Mouse (Mus musculus) stomach, embryonic 14.5 days (tissue): ENCODE results near the gene Rrm1. TPM values are rescaled to one million over a fixed set of nuclear protein-coding genes. Genes with fewer than 3 reads are reported as not detected.

Experiments
- ATAC-seq: fragments of 200-750 bp; cut with Nextera tagmentation; 2 replicates; pipeline ENCODE4 v1.8.0; 2017; ENCODE audit warnings: low read depth, moderate TSS enrichment; ENCODE audit not compliant: insufficient number of reproducible peaks, insufficient read depth, low FRiP score
- H3K27ac ChIP-seq: fragments of 300-500 bp; sonication (generic); 2 replicates; pipeline ENCODE4 v1.5.1; 2014; ENCODE audit warnings: mild to moderate bottlenecking, low read length, moderate library complexity, mixed read lengths
- H3K27me3 ChIP-seq: fragments of 300-500 bp; sonication (generic); 2 replicates; pipeline ENCODE4 v1.6.1; 2014; ENCODE audit warnings: low read length, control low read depth, mixed read lengths; ENCODE audit not compliant: control insufficient read depth, insufficient read depth
- H3K36me3 ChIP-seq: fragments of 300-500 bp; sonication (generic); 2 replicates; pipeline ENCODE4 v1.6.1; 2014; ENCODE audit warnings: mild to moderate bottlenecking, control low read depth, low read length, moderate library complexity, mixed read lengths; ENCODE audit not compliant: control insufficient read depth, insufficient read depth
- H3K4me1 ChIP-seq: fragments of 300-500 bp; sonication (generic); 2 replicates; pipeline ENCODE4 v1.6.1; 2014; ENCODE audit warnings: low read length, control low read depth, mixed read lengths; ENCODE audit not compliant: control insufficient read depth, insufficient read depth
- H3K4me2 ChIP-seq: fragments of 300-500 bp; sonication (generic); replicated peaks from 2 replicates; pipeline ENCODE4 v1.6.1; 2014; ENCODE audit warnings: low read depth, low read length, control low read depth
- H3K4me3 ChIP-seq: fragments of 300-500 bp; sonication (generic); 2 replicates; pipeline ENCODE4 v1.5.1; 2014; ENCODE audit warnings: low read depth, low read length, control low read depth
- H3K9ac ChIP-seq: fragments of 300-500 bp; sonication (generic); replicated peaks from 2 replicates; pipeline ENCODE4 v1.6.1; 2014; ENCODE audit warnings: low read depth, mild to moderate bottlenecking, control low read depth, low read length, moderate library complexity, mixed read lengths
- H3K9me3 ChIP-seq: fragments of 300-500 bp; sonication (generic); 2 replicates; pipeline ENCODE4 v1.6.1; 2016; ENCODE audit warnings: low read depth, low read length, control low read depth; ENCODE audit not compliant: control insufficient read depth
- WGBS: fragments of 180-500 bp; shearing (Covaris S2); extraction: QIAGEN DNeasy Blood & Tissue Kit; methylation state at CpG from one replicate; pipeline ENCODE4 v1.1.7; 2014; 5-methylcytosine and 5-hydroxymethylcytosine counted together
- polyA plus RNA-seq: library from polyadenylated mRNA; unstranded; fragments of >200 nt; fragmentation: Nextera tagmentation; extraction: Ambion mirVana; gene quantifications from 2 replicates; pipeline ENCODE4 v1.2.1, GENCODE M21; 2014

Rrm1 gene
- polyA plus RNA-seq, 1 experiment from 2014 or later, result 148 TPM

- Histone ChIP-seq H3K9me3 (no peaks in the 10 kb centered on the region), H3K9ac (no peak overlapping the region), H3K27ac (no peak overlapping the region), H3K4me2 (no peak overlapping the region), H3K36me3 (no peaks in the 10 kb centered on the region), H3K27me3 (no peaks in the 10 kb centered on the region), H3K4me3 (no peak overlapping the region), H3K4me1 (no peaks in the 10 kb centered on the region)
- no peak for ATAC-seq
- WGBS, result 43% methylated on average over 6 of the region's 6 CpGs
Measured at GRCm38 (mm10) chr7:102415841-102416240, 25.7 kb upstream of the Rrm1 start.

- 6% methylated on average over 4 of the region's 4 CpGs for WGBS
- peak; percentile 69; the same call in 1 of the 2 replicates for ATAC-seq
- H3K9me3 ChIP-seq, result no peaks in the 10 kb centered on the region
Measured at GRCm38 (mm10) chr7:102417398-102417797, 24.1 kb upstream of the Rrm1 start.

GRCm38 (mm10) chr7:102422036-102422435 lies 19.5 kb upstream of the Rrm1 start:
- Histone ChIP-seq H3K36me3 (no peaks in the 10 kb centered on the region; the same call in 1 of the 2 replicates), H3K4me2 (no peak overlapping the region), H3K4me1 (no peaks in the 10 kb centered on the region), H3K27me3 (no peaks in the 10 kb centered on the region), H3K9ac (no peak overlapping the region), H3K27ac (no peak overlapping the region), H3K4me3 (no peak overlapping the region), H3K9me3 (no peaks in the 10 kb centered on the region)
- 92% methylated on average over 2 of the region's 2 CpGs for WGBS
- ATAC-seq, result no peak

More at GRCm38 (mm10) chr7:102417398-102417797, 24.1 kb upstream of the Rrm1 start:
- Histone ChIP-seq H3K4me1 (no peaks in the 10 kb centered on the region), H3K27me3 (no peaks in the 10 kb centered on the region), H3K27ac (no peak overlapping the region), H3K36me3 (no peaks in the 10 kb centered on the region), H3K4me3 (no peak overlapping the region), H3K4me2 (no peak overlapping the region), H3K9ac (no peak overlapping the region)

GRCm38 (mm10) chr7:102425933-102426685 lies 15.4 kb upstream of the Rrm1 start:
- Histone ChIP-seq H3K4me3 (no peak overlapping the region), H3K9me3 (no peaks in the 10 kb centered on the region), H3K4me2 (no peak overlapping the region), H3K27ac (no peak overlapping the region), H3K36me3 (no peaks in the 10 kb centered on the region; the same call in 1 of the 2 replicates), H3K27me3 (no peaks in the 10 kb centered on the region), H3K9ac (no peak overlapping the region), H3K4me1 (no peaks in the 10 kb centered on the region)
- no peak for ATAC-seq
- WGBS, result 58% methylated on average over 6 of the region's 6 CpGs

GRCm38 (mm10) chr7:102434344-102434743 lies 7.2 kb upstream of the Rrm1 start:
- WGBS, result 81% methylated on average over 2 of the region's 2 CpGs
- H3K4me3 ChIP-seq, result no peak overlapping the region
- no peaks in the 10 kb centered on the region for H3K36me3 ChIP-seq
- H3K4me1 ChIP-seq, result no peaks in the 10 kb centered on the region
- H3K27ac ChIP-seq, result no peak overlapping the region
- no peak overlapping the region for H3K9ac ChIP-seq
- no peak for ATAC-seq
- H3K27me3 ChIP-seq, result no peaks in the 10 kb centered on the region
- no peaks in the 10 kb centered on the region for H3K9me3 ChIP-seq
- no peak overlapping the region for H3K4me2 ChIP-seq

- WGBS, result 50% methylated on average over 15 of the region's 15 CpGs
- peak overlapping the region; percentile 26 for H3K4me2 ChIP-seq
- H3K4me1 ChIP-seq, result 0 out of 2 replicates have a peak, but pooled peaks cover 11% of the 10 kb centered on the region
- H3K27me3 ChIP-seq, result no peaks in the 10 kb centered on the region
- no peak overlapping the region for H3K9ac ChIP-seq
- H3K36me3 ChIP-seq, result peaks cover 16% of the 10 kb centered on the region
- peak overlapping the region; percentile 56 for H3K4me3 ChIP-seq
- no peak for ATAC-seq
- H3K27ac ChIP-seq, result 0 out of 2 replicates have a peak overlapping the region, but pooled peaks have one; percentile 30
- no peaks in the 10 kb centered on the region for H3K9me3 ChIP-seq
Measured at GRCm38 (mm10) chr7:102440822-102441656, 456 bp upstream of the Rrm1 start.

GRCm38 (mm10) chr7:102442432-102442831 lies 937 bp downstream of the Rrm1 start:
- no peaks in the 10 kb centered on the region for H3K9me3 ChIP-seq
- 0% methylated on average over 4 of the region's 4 CpGs for WGBS
- no peaks in the 10 kb centered on the region for H3K27me3 ChIP-seq
- H3K36me3 ChIP-seq, result peaks cover 24% of the 10 kb centered on the region
- H3K9ac ChIP-seq, result peak overlapping the region; percentile 67
- 0 out of 2 replicates have a peak, but pooled peaks cover 11% of the 10 kb centered on the region for H3K4me1 ChIP-seq
- peak overlapping the region; percentile 48 for H3K4me2 ChIP-seq
- H3K4me3 ChIP-seq, result peak overlapping the region; percentile 56
- no peak overlapping the region for H3K27ac ChIP-seq
- no peak for ATAC-seq

- Histone ChIP-seq H3K9ac (no peak overlapping the region), H3K4me2 (no peak overlapping the region), H3K27ac (no peak overlapping the region), H3K9me3 (no peaks in the 10 kb centered on the region), H3K4me1 (0 out of 2 replicates have a peak, but pooled peaks cover 11% of the 10 kb centered on the region), H3K36me3 (peaks cover 36% of the 10 kb centered on the region), H3K27me3 (no peaks in the 10 kb centered on the region), H3K4me3 (no peak overlapping the region)
- ATAC-seq, result no peak
- 81% methylated on average over 2 of the region's 2 CpGs for WGBS
Measured at GRCm38 (mm10) chr7:102444301-102444700, 2.8 kb downstream of the Rrm1 start.
